Comparison of ENCODE assay signal across 8 mouse cellular contexts in the genomic region with DNA sequence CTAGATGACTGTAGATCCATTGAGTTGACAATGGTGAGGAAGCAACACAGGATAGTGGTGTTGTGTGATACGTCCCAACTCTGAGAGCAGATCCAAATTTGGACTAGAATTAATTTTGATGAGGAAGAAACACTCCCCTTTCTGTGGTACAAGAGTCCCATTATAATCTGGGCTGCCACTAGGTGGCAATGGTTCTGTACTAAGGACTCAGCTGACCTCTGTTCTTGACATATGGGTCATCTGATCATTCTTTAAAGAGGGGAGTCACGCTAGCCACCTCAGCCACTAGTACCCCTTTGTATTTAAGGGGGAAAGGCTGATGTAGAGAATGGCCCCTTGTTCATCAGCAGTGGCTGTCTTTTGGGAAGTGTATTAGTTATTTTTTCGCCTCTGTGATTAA. TPM values are rescaled to one million over a fixed set of nuclear protein-coding genes. Genes with fewer than 3 reads are reported as not detected.
DNase-seq lines count a peak whose midpoint lies in the region; ATAC-seq and TF ChIP-seq lines count a peak whose summit lies in the region.

No protein-coding gene starts in this region.

- TF ChIP-seq CTCF in stomach, postnatal 0 days (IDR thresholded peaks at IDR 0.05; ENCODE audit: low read depth): peak; percentile 74

- no peak overlapping the region for H3K9ac ChIP-seq in midbrain, embryonic 11.5 days (ENCODE audit: low read length)
- H3K9ac ChIP-seq in stomach, postnatal 0 days (ENCODE audit: low read length): no peak overlapping the region

- ATAC-seq in midbrain, embryonic 11.5 days (ENCODE audit: low FRiP score): no peak
- ATAC-seq in granulocyte monocyte progenitor cell, adult 5-6 weeks (replicated peaks; ENCODE audit: poor library complexity, severe bottlenecking): peak; percentile 53
- ATAC-seq in stomach, postnatal 0 days (ENCODE audit: low FRiP score, low TSS enrichment): peak; percentile 42; the same call in 1 of the 2 replicates

- no peak overlapping the region for H3K4me2 ChIP-seq in midbrain, embryonic 11.5 days
- H3K4me2 ChIP-seq in stomach, postnatal 0 days (replicated peaks; ENCODE audit: low read depth): no peak overlapping the region

- H3K4me3 ChIP-seq in midbrain, embryonic 11.5 days (ENCODE audit: low read depth, low read length): no peak overlapping the region
- H3K4me3 ChIP-seq in midbrain, embryonic 10.5 days: no peak overlapping the region
- no peak overlapping the region for H3K4me3 ChIP-seq in stomach, postnatal 0 days (ENCODE audit: low read depth, low read length)

- DNase-seq in adrenal gland, postnatal 14 days: peak; percentile 51
- DNase-seq in adrenal gland, postnatal 25 days: no peak
- DNase-seq in midbrain, embryonic 11.5 days (ENCODE audit: low spot score, missing footprints): peak; percentile 84
- no peak for DNase-seq in midbrain, embryonic 10.5 days (ENCODE audit: low spot score)
- peak; percentile 61 for DNase-seq in lung, postnatal 10 days
- peak; percentile 35 for DNase-seq in stomach, postnatal 0 days (ENCODE audit: low spot score)
- no peak for DNase-seq in left cerebral cortex, adult 11 months (ENCODE audit: low spot score)

- H3K36me3 ChIP-seq in midbrain, embryonic 11.5 days (ENCODE audit: control insufficient read depth, insufficient read depth, low read length): no peaks in the 10 kb centered on the region
- no peaks in the 10 kb centered on the region for H3K36me3 ChIP-seq in midbrain, embryonic 10.5 days
- H3K36me3 ChIP-seq in stomach, postnatal 0 days (ENCODE audit: control insufficient read depth, insufficient read depth, low read length): no peaks in the 10 kb centered on the region

- H3K27me3 ChIP-seq in midbrain, embryonic 11.5 days (ENCODE audit: control insufficient read depth, insufficient read depth, low read length): no peaks in the 10 kb centered on the region
- no peaks in the 10 kb centered on the region for H3K27me3 ChIP-seq in midbrain, embryonic 10.5 days (ENCODE audit: low read depth, poor library complexity, severe bottlenecking)
- H3K27me3 ChIP-seq in stomach, postnatal 0 days (ENCODE audit: control insufficient read depth, insufficient read depth, low read length): no peaks in the 10 kb centered on the region

- TF ChIP-seq EP300 in stomach, postnatal 0 days (optimal IDR thresholded peaks at IDR 0.05): no peak

- no peaks in the 10 kb centered on the region for H3K9me3 ChIP-seq in midbrain, embryonic 11.5 days (ENCODE audit: control insufficient read depth, low read length)
- no peaks in the 10 kb centered on the region for H3K9me3 ChIP-seq in midbrain, embryonic 10.5 days (replicated peaks)
- H3K9me3 ChIP-seq in stomach, postnatal 0 days (ENCODE audit: control insufficient read depth, low read length): no peaks in the 10 kb centered on the region

- no peak overlapping the region for H3K27ac ChIP-seq in midbrain, embryonic 11.5 days (ENCODE audit: low read depth, low read length)
- H3K27ac ChIP-seq in midbrain, embryonic 10.5 days (replicated peaks): no peak overlapping the region
- H3K27ac ChIP-seq in stomach, postnatal 0 days (replicated peaks): no peak overlapping the region

- WGBS in midbrain, embryonic 11.5 days: 47% methylated on average over 3 of the region's 3 CpGs
- 64% methylated on average over 3 of the region's 3 CpGs for WGBS in midbrain, embryonic 10.5 days
- 56% methylated on average over 3 of the region's 3 CpGs for WGBS in stomach, postnatal 0 days

- no peaks in the 10 kb centered on the region for H3K4me1 ChIP-seq in midbrain, embryonic 11.5 days (ENCODE audit: control insufficient read depth, insufficient read depth, low read length)
- no peaks in the 10 kb centered on the region for H3K4me1 ChIP-seq in midbrain, embryonic 10.5 days
- no peaks in the 10 kb centered on the region for H3K4me1 ChIP-seq in stomach, postnatal 0 days (replicated peaks; ENCODE audit: control insufficient read depth, insufficient read depth)

RNA-seq across cellular contexts. Expression of gene Cmah, which starts 10.7 kb away (rescaled TPM):
- total RNA-seq in adrenal gland, postnatal 14 days (2021): 7.4 and 15.6 TPM in 2 replicates
- 2.7 TPM in 2 replicates for total RNA-seq in adrenal gland, postnatal 25 days (2021)
- polyA plus RNA-seq in midbrain, embryonic 11.5 days (2014; fragmentation: Nextera tagmentation; extraction: Ambion mirVana): 0.37 and 0.40 TPM in 2 replicates
- 0.34 and 0.42 TPM in 2 replicates for polyA plus RNA-seq in midbrain, embryonic 10.5 days (2016; fragmentation: Nextera tagmentation; extraction: Ambion mirVana)
- total RNA-seq in granulocyte monocyte progenitor cell, adult 5-6 weeks (2014; fragmentation: Nextera tagmentation): 0.95 TPM in 1 of 2 replicates, not detected in the other
- total RNA-seq in granulocyte monocyte progenitor cell, adult 5-6 weeks (2017): 0.17 and 1.5 TPM in 2 replicates
- 1.0 and 1.3 TPM in 2 replicates for polyA plus RNA-seq in stomach, postnatal 0 days (2015; fragmentation: Nextera tagmentation; extraction: Ambion mirVana)

RNA-seq across cellular contexts. Expression of gene Carmil1, which starts 57.3 kb away (rescaled TPM):
- total RNA-seq in adrenal gland, postnatal 14 days (2021): 33.2 and 40.4 TPM in 2 replicates
- 83.9 and 84.5 TPM in 2 replicates for total RNA-seq in adrenal gland, postnatal 25 days (2021)
- 16.6 and 19.4 TPM in 2 replicates for polyA plus RNA-seq in midbrain, embryonic 11.5 days (2014; fragmentation: Nextera tagmentation; extraction: Ambion mirVana)
- 17.5 and 20.7 TPM in 2 replicates for polyA plus RNA-seq in midbrain, embryonic 10.5 days (2016; fragmentation: Nextera tagmentation; extraction: Ambion mirVana)
- total RNA-seq in granulocyte monocyte progenitor cell, adult 5-6 weeks (2014; fragmentation: Nextera tagmentation): 3.6 and 4.5 TPM in 2 replicates
- total RNA-seq in granulocyte monocyte progenitor cell, adult 5-6 weeks (2017): 1.5 and 11.0 TPM in 2 replicates
- 17.8 and 18.9 TPM in 2 replicates for polyA plus RNA-seq in stomach, postnatal 0 days (2015; fragmentation: Nextera tagmentation; extraction: Ambion mirVana)

Comparison
In these comparisons a context has a peak if more than half of its experiments do, and no peak if none do; other contexts are left out.
1. DNase-seq: peak in adrenal gland, postnatal 14 days (single experiment), midbrain, embryonic 11.5 days (single experiment), lung, postnatal 10 days (single experiment) and stomach, postnatal 0 days (single experiment); none in adrenal gland, postnatal 25 days (single experiment), midbrain, embryonic 10.5 days (single experiment) and left cerebral cortex, adult 11 months (single experiment).